Mouse (Mus musculus) heart, embryonic 10.5 days (tissue): ENCODE data around the gene Dph7. TPM values are rescaled to one million over a fixed set of nuclear protein-coding genes. Genes with fewer than 3 reads are reported as not detected.
"Not testable (repeated sequence)": the region's sequence is repeated elsewhere in the genome, so short reads cannot be mapped to it uniquely, and the experiment has no call there.

Source experiments
- DNase-seq: peaks from one replicate; pipeline ENCODE4 v3.0.0-alpha.2; 2017; ENCODE audit warnings: low spot score
- H3K27ac ChIP-seq: fragments of 300-500 bp; sonication (generic); 2 replicates; pipeline ENCODE4 v1.5.1; 2016; ENCODE audit warnings: mild to moderate bottlenecking
- H3K27me3 ChIP-seq: fragments of 300-500 bp; sonication (generic); 2 replicates; pipeline ENCODE4 v1.6.1; 2016; ENCODE audit warnings: mild to moderate bottlenecking; ENCODE audit not compliant: poor library complexity, insufficient read depth, severe bottlenecking
- H3K36me3 ChIP-seq: fragments of 300-500 bp; sonication (generic); 2 replicates; pipeline ENCODE4 v1.6.1; 2016; ENCODE audit warnings: mild to moderate bottlenecking, moderate library complexity
- H3K4me1 ChIP-seq: fragments of 300-500 bp; sonication (generic); 2 replicates; pipeline ENCODE4 v1.6.1; 2016; ENCODE audit warnings: mild to moderate bottlenecking
- H3K4me3 ChIP-seq: fragments of 300-500 bp; sonication (generic); 2 replicates; pipeline ENCODE4 v1.5.1; 2016; ENCODE audit warnings: mild to moderate bottlenecking, moderate library complexity
- H3K9me3 ChIP-seq: fragments of 300-500 bp; sonication (generic); 2 replicates; pipeline ENCODE4 v1.6.1; 2016; ENCODE audit warnings: mild to moderate bottlenecking, moderate library complexity
- WGBS: fragments of 180-500 bp; shearing (Covaris S2); methylation state at CpG from one replicate; pipeline ENCODE4 v1.1.7; 2016; 5-methylcytosine and 5-hydroxymethylcytosine counted together
- polyA plus RNA-seq: library from polyadenylated mRNA; unstranded; fragments of >200 nt; fragmentation: Nextera tagmentation; extraction: Ambion mirVana; gene quantifications from 2 replicates; pipeline ENCODE4 v1.2.1, GENCODE M21; 2016

The Dph7 gene
- polyA plus RNA-seq, 1 experiment from 2014 or later: 27.6 TPM

- no peaks in the 10 kb centered on the region for H3K9me3 ChIP-seq
- WGBS: 8% methylated on average over 19 of the region's 19 CpGs
- peaks cover 19% of the 10 kb centered on the region for H3K27me3 ChIP-seq
- peak overlapping the region; percentile 77 for H3K4me3 ChIP-seq
- DNase-seq: no peak
- peak overlapping the region; percentile 78 for H3K27ac ChIP-seq
- H3K4me1 ChIP-seq: peaks cover 13% of the 10 kb centered on the region
- no peaks in the 10 kb centered on the region for H3K36me3 ChIP-seq
These were observed 27.7 kb upstream of the Dph7 start for GRCm38 (mm10) chr2:24934441-24934963.

GRCm38 (mm10) chr2:24935057-24935796 is 27.0 kb upstream of the Dph7 start, which contains the start of gene Arrdc1:
TSS of gene Arrdc1 (minus strand) at chr2:24935252.
- peak within 1 kb of the TSS; percentile 78 for H3K27ac ChIP-seq
- H3K4me3 ChIP-seq: peak within 1 kb of the TSS; percentile 77
- H3K27me3 ChIP-seq: peaks cover 19% of the 10 kb centered on the region
- under 1% methylated on average over 49 of the region's 49 CpGs for WGBS
- no peaks in the 10 kb centered on the region for H3K9me3 ChIP-seq
- no peaks in the 10 kb centered on the region for H3K36me3 ChIP-seq
- DNase-seq: peak; percentile 98
- H3K4me1 ChIP-seq: peaks cover 13% of the 10 kb centered on the region

DNA sequence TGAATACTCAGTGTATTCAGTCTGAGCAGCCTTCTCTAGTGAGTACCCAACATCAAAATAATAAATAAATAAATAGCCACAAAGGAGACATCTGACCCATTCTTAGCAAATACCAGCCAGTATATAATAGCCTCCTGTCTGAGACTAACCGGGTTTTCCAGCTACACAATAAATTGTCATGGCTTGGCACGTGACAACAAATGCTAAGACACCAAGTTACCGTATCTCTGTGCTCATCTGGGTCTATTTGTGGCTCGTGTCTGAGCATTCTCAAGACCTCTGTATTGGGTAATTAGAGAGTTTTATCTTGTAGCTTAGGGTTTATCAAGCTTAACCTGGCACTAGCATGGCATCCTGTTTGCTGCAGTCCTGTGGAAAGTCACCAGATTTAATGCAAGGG is 20.1 kb upstream of the Dph7 start:
- Histone ChIP-seq H3K27ac (no peak overlapping the region), H3K9me3 (no peaks in the 10 kb centered on the region), H3K4me3 (no peak overlapping the region), H3K36me3 (no peaks in the 10 kb centered on the region), H3K4me1 (no peaks in the 10 kb centered on the region), H3K27me3 (0 out of 2 replicates have a peak, but pooled peaks cover 13% of the 10 kb centered on the region)
- WGBS: 75% methylated on average over 4 of the region's 4 CpGs
- DNase-seq: no peak

- not testable (repeated sequence) for H3K4me1 ChIP-seq, H3K9me3 ChIP-seq, H3K27ac ChIP-seq, H3K4me3 ChIP-seq, H3K36me3 ChIP-seq, DNase-seq
- WGBS: 42% methylated on average over 2 of the region's 2 CpGs
- H3K27me3 ChIP-seq: peaks cover 11% of the 10 kb centered on the region; the same call in 1 of the 2 replicates
These were observed 17.9 kb upstream of the Dph7 start for GRCm38 (mm10) chr2:24944304-24944703.

DNA sequence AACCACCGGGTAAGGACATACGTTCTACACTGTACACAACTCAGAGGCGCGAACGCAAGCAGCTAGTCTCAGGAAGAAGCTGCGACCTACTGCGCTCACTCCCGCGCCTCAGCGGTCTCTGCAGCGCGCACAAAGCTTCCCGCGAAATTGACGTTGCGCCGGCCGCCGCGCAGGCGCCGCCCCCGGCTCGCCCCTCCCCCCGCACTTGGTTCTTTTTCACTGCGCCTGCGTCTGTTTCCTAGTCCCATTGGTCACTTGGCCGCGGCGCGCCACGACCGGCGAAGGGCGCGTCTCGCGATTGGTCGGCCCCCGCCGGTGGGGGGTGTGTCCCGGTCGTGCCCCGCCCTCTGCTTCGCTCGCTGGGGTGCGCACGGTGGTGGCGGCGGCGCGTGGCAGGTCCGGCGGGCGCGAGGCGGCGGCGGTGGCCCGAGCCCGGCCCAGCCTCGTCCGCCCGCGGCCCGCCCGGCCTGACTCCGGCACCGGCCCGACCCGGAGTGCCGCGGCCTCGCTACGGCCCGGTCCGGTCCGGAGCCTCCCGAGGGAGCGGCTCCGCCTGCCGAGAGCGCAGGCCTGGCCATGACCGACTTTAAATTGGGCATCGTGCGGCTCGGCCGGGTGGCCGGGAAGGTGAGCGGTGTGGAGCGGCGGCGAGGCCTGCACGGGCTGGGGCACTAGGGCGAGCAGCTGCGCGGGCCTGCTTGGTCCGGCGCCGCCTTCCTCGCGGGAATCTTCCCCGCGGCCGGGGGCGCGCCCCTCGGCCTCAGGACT is 12.6 kb upstream of the Dph7 start, which contains the start of gene Zmynd19:
Zmynd19 (plus strand) TSS at position 372 of the 768 bp plus-strand sequence.
- peaks cover 11% of the 10 kb centered on the region; the same call in 1 of the 2 replicates for H3K27me3 ChIP-seq
- H3K9me3 ChIP-seq: no peaks in the 10 kb centered on the region
- peak within 1 kb of the TSS; percentile 94 for H3K27ac ChIP-seq
- H3K4me1 ChIP-seq: peaks cover 20% of the 10 kb centered on the region
- peak; percentile 98 for DNase-seq
- WGBS: under 1% methylated on average over 107 of the region's 108 CpGs
- peaks cover 30% of the 10 kb centered on the region for H3K36me3 ChIP-seq
- peak within 1 kb of the TSS; percentile 97 for H3K4me3 ChIP-seq

DNA sequence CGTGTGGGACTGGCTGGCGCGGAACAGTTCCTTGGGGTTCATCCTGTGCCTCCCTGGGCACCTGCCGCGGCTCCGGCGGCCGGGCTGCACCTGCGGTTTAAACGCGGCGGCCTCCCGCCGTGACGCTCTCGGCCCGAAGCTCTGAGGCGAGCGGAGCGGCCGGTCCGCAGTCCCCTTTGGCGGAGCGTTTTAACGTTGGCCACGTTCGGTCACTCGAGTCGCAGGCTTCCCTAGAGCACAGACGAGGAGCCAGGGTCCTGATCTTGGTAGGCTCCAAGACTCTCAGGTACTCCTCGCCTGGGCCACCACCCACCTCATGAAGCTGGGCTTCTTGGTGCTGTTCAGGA is 12.0 kb upstream of the Dph7 start:
- Histone ChIP-seq H3K27ac (peak overlapping the region; percentile 94), H3K4me3 (peak overlapping the region; percentile 97), H3K4me1 (peaks cover 20% of the 10 kb centered on the region), H3K9me3 (no peaks in the 10 kb centered on the region), H3K36me3 (peaks cover 36% of the 10 kb centered on the region), H3K27me3 (peaks cover 11% of the 10 kb centered on the region; the same call in 1 of the 2 replicates)
- WGBS: 0% methylated on average over 31 of the region's 31 CpGs
- DNase-seq: no peak

DNA sequence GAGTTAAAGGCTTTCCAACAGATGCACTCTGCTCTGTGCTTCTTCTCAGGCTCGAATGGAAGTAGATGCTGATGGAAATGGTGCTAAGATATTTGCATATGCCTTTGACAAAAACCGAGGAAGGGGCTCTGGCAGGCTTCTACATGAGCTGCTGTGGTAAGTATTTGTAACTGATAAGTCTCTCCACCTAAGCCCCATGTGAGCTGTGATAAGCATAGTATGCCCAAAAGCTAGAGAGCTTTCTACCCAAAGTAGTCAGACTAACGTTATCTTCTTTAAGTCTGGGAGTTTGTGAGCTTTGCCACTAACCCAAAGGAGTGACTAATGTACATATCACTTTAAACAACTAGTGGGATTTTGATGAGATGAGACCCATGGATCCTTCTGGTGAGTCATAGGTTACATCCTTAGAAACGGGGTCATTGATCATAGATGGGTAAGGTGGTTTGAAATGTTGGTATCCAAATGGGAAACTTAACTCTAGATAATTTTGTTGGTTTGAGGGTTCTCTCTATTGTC is 9.6 kb upstream of the Dph7 start:
- Histone ChIP-seq H3K36me3 (peaks cover 56% of the 10 kb centered on the region), H3K27ac (no peak overlapping the region)
- 75% methylated on average over 4 of the region's 4 CpGs for WGBS

GRCm38 (mm10) chr2:24960910-24961309 is 1.3 kb upstream of the Dph7 start:
- Histone ChIP-seq H3K27me3 (no peaks in the 10 kb centered on the region), H3K27ac (no peak overlapping the region), H3K36me3 (peaks cover 62% of the 10 kb centered on the region), H3K9me3 (no peaks in the 10 kb centered on the region), H3K4me1 (peaks cover 9% of the 10 kb centered on the region), H3K4me3 (no peak overlapping the region)
- no peak for DNase-seq
- 35% methylated on average over 3 of the region's 3 CpGs for WGBS

More for the DNA sequence above, 9.6 kb upstream of the Dph7 start:
- DNase-seq: no peak
- Histone ChIP-seq H3K4me3 (no peak overlapping the region), H3K4me1 (peaks cover 20% of the 10 kb centered on the region), H3K9me3 (no peaks in the 10 kb centered on the region), H3K27me3 (peaks cover 6% of the 10 kb centered on the region; the same call in 1 of the 2 replicates)

DNA sequence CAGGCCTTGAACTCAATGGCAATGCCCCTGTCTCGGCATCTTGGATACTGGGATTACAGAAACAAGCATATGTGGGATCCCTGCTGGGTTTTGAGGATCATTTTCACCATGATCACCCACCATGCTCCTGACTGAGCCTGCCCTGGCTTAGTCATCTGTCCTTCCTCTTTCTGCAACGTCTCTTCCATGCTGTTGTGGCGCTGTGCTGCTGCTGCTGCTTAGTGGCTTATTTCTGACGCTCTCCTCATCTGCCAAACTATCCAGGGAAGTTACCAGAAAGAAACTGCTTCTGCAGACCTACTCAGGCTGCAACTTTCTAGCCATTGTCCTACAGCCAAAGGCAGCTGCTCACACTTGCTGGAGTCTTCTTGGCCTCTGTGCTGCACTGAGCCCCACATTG is 8.2 kb downstream of the Dph7 start:
- DNase-seq: no peak
- Histone ChIP-seq H3K36me3 (peaks cover 74% of the 10 kb centered on the region), H3K27ac (no peak overlapping the region), H3K4me3 (no peak overlapping the region), H3K4me1 (peaks cover 9% of the 10 kb centered on the region), H3K27me3 (no peaks in the 10 kb centered on the region), H3K9me3 (no peaks in the 10 kb centered on the region)
- WGBS: 85% methylated on average over 4 of the region's 4 CpGs

- Histone ChIP-seq H3K4me3 (peak overlapping the region; percentile 66), H3K4me1 (peaks cover 14% of the 10 kb centered on the region), H3K27ac (peak overlapping the region; percentile 86), H3K36me3 (peaks cover 41% of the 10 kb centered on the region)
- WGBS: 2% methylated on average over 17 of the region's 17 CpGs
- not testable (repeated sequence) for H3K27me3 ChIP-seq, H3K9me3 ChIP-seq, DNase-seq
These were observed 12.3 kb downstream of the Dph7 start for GRCm38 (mm10) chr2:24974452-24974851.

DNA sequence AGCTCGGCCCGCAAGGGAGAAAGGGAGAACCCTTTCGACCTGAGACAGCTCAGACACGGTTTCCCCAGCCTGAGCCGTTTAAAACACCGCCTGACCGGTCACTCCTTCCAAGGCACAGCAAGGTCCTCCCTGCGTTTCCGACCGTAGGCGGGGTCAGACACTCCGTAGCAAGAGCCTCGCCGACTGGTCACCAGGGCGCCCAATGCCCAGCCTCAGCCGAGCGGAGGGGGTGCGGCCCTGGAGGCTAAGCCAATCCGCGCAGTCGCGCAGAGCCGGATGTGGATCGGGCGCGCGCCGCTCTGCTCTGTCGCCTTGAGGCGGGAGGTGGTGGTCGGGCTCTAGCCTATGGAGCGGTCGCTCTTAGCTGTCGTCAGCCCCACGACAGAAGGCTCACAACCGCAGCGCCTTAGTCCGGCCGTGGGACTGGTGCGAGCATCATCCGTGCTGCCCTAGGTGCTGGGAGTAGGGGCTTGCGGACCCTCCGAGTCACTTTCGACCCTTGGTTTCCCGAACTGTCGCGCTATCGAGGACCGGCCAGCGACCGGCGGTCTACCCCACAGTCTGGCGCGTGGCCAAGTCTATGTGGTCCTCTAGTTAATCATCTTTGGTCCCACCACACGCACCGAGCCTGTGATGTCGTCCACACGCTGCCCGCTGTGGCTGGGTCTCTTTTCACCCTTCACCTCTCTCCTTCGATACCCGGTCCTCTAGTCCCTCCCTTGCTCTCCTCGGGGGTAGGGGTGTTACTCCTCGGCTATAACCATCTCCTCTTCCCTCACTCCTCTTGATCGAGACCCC is 12.9 kb downstream of the Dph7 start, which contains the start of gene Mrpl41:
Mrpl41 (minus strand) TSS at position 193 of the 798 bp plus-strand sequence.
- H3K4me1 ChIP-seq: peaks cover 14% of the 10 kb centered on the region
- H3K27ac ChIP-seq: peak within 1 kb of the TSS; percentile 86
- H3K4me3 ChIP-seq: peak within 1 kb of the TSS; percentile 66
- no peaks in the 10 kb centered on the region for H3K27me3 ChIP-seq
- WGBS: under 1% methylated on average over 64 of the region's 64 CpGs
- peak; percentile 99 for DNase-seq
- H3K9me3 ChIP-seq: no peaks in the 10 kb centered on the region
- peaks cover 34% of the 10 kb centered on the region for H3K36me3 ChIP-seq

DNA sequence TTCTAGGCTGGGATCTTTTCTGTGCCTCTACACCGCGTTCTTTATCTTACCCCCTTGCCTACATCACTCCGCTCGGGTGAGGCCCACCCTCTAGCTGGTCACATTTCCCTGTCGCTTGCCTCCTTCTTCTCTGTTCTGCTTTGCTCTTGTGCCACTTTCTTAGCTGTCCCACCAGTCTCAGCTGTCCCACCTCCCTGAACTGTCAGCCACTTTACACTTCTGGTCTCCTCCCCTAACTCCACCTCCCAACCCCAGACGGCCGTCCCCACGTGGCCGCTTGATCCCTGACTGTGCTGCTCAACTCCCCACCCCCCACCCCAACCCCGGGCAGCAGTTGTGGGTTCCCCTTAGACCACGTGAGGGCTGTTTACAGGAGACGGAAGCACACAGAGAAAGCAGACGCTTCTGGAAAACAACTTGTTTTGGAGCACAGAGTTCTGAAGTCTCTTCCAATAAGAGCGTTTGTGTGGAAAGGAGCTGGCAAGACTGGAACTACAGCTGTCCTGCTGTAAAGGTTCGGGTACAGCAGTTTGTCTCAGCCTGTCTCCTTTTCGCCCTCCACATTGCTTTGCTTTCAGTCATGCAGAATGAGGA is 13.6 kb downstream of the Dph7 start, which contains the start of gene Pnpla7:
Pnpla7 (plus strand) TSS at position 330 of the 594 bp plus-strand sequence.
- Histone ChIP-seq H3K4me3 (peak within 1 kb of the TSS; percentile 66), H3K27me3 (no peaks in the 10 kb centered on the region), H3K36me3 (peaks cover 27% of the 10 kb centered on the region), H3K27ac (peak within 1 kb of the TSS; percentile 86), H3K4me1 (peaks cover 14% of the 10 kb centered on the region), H3K9me3 (no peaks in the 10 kb centered on the region)
- DNase-seq: peak; percentile 96
- under 1% methylated on average over 16 of the region's 16 CpGs for WGBS
